10 mouse cellular contexts compared by ENCODE assay signal in the genomic region with DNA sequence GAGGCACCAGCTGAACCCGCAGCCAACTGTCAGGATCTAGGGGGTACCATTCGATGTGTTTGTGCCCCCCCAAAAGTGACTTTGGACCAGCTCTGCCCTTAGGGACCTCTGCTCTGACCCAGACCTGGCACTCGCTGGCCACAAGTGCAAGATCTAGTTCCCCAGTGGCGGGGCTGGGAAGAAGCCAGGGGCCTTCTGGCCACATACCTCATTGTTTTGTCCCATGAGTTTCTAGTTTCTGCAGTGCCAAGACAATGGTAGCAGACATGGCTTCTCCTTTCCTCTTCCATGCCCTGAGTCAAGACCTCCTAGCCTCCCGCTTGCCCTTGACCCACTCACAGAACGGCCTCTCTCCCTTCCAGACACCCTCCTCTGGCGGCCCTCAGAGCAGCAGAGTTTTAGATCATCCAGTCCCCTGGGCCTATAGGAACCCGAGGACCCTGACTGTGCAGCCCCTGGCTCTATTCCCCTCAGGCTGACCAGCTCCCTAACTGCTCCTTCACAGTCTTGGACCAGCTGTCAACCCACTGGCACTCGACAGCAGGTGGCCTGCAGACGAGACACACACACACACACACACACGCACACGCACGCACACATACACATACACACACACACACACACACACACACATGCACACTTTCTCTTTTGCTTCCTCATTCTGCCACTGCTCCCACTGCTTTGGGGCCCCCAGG. TPM values are rescaled to one million over a fixed set of nuclear protein-coding genes. Genes with fewer than 3 reads are reported as not detected.
DNase-seq lines count a peak whose midpoint lies in the region; ATAC-seq lines count a peak whose summit lies in the region.
"Had no signal": no experiment of that assay in that cellular context is flagged by ENCODE, and none has a peak within 500 bp of the region (broad histone marks: within the 10 kb centered on the region; RNA-seq: fewer than 3 reads in every experiment).

No protein-coding gene starts in this region.

- H3K4me1 ChIP-seq in hindbrain, embryonic 11.5 days (replicated peaks; ENCODE audit: control insufficient read depth, insufficient read depth, low read length), result peaks cover 8% of the 10 kb centered on the region; the same call in 1 of the 2 replicates
- H3K4me1 ChIP-seq in hindbrain, embryonic 16.5 days (ENCODE audit: control insufficient read depth, insufficient read depth, low read depth, low read length), result peaks cover 14% of the 10 kb centered on the region
- H3K4me1 ChIP-seq in embryonic facial prominence, embryonic 15.5 days, result peaks cover 21% of the 10 kb centered on the region

- H3K36me3 ChIP-seq in hindbrain, embryonic 11.5 days (ENCODE audit: control insufficient read depth, insufficient read depth, low read length), result no peaks in the 10 kb centered on the region
- no peaks in the 10 kb centered on the region for H3K36me3 ChIP-seq in hindbrain, embryonic 16.5 days (ENCODE audit: control insufficient read depth, insufficient read depth, low read length)
- H3K36me3 ChIP-seq in embryonic facial prominence, embryonic 15.5 days, result no peaks in the 10 kb centered on the region

- peak overlapping the region; percentile 54 for H3K27ac ChIP-seq in hindbrain, embryonic 11.5 days (ENCODE audit: low read depth, low read length)
- no peak overlapping the region for H3K27ac ChIP-seq in hindbrain, embryonic 16.5 days (ENCODE audit: low read depth, low read length)
- no peak overlapping the region; the same call in 1 of the 2 replicates for H3K27ac ChIP-seq in embryonic facial prominence, embryonic 15.5 days (replicated peaks)
- H3K27ac ChIP-seq: layer of hippocampus, adult 2 months had no signal

- no peak for DNase-seq in hindbrain, embryonic 11.5 days (ENCODE audit: low spot score)
- DNase-seq in adipocyte (ENCODE audit: low spot score), result peak; percentile 59
- DNase-seq in right cerebral cortex, adult 2 months (ENCODE audit: low spot score in 2 of 2), result no peak
- no peak for DNase-seq in heart, postnatal 36 days
- DNase-seq in right cerebral cortex, postnatal 14 days, result no peak
- DNase-seq: right cerebral cortex, postnatal 4 days had no signal

- no peaks in the 10 kb centered on the region for H3K9me3 ChIP-seq in hindbrain, embryonic 11.5 days (ENCODE audit: control insufficient read depth, low read length)
- H3K9me3 ChIP-seq in hindbrain, embryonic 16.5 days (ENCODE audit: control insufficient read depth, low read length), result no peaks in the 10 kb centered on the region
- H3K9me3 ChIP-seq in embryonic facial prominence, embryonic 15.5 days (replicated peaks), result no peaks in the 10 kb centered on the region

- H3K4me2 ChIP-seq in hindbrain, embryonic 11.5 days (replicated peaks; ENCODE audit: low read depth, low read length), result no peak overlapping the region
- no peak overlapping the region for H3K4me2 ChIP-seq in hindbrain, embryonic 16.5 days (ENCODE audit: low read length)
- no peak overlapping the region for H3K4me2 ChIP-seq in embryonic facial prominence, embryonic 15.5 days (replicated peaks)

- intact Hi-C loops in heart, postnatal 36 days (cut with DNase I), result no loop called here

- WGBS in hindbrain, embryonic 11.5 days, result 64% methylated on average over 13 of the region's 13 CpGs
- 62% methylated on average over 13 of the region's 13 CpGs for WGBS in hindbrain, embryonic 16.5 days
- 63% methylated on average over 13 of the region's 13 CpGs for WGBS in embryonic facial prominence, embryonic 15.5 days

- no peak overlapping the region for H3K9ac ChIP-seq in hindbrain, embryonic 11.5 days (ENCODE audit: low read depth, low read length)
- H3K9ac ChIP-seq in hindbrain, embryonic 16.5 days (ENCODE audit: low read depth, low read length), result no peak overlapping the region
- no peak overlapping the region for H3K9ac ChIP-seq in embryonic facial prominence, embryonic 15.5 days

- no peak overlapping the region for H3K4me3 ChIP-seq in hindbrain, embryonic 11.5 days (ENCODE audit: low read depth, low read length)
- H3K4me3 ChIP-seq in hindbrain, embryonic 16.5 days (ENCODE audit: low read length), result no peak overlapping the region
- H3K4me3 ChIP-seq in embryonic facial prominence, embryonic 15.5 days (replicated peaks), result no peak overlapping the region

- H3K27me3 ChIP-seq in hindbrain, embryonic 11.5 days (ENCODE audit: control insufficient read depth, insufficient read depth, low read length), result no peaks in the 10 kb centered on the region
- H3K27me3 ChIP-seq in hindbrain, embryonic 16.5 days (replicated peaks; ENCODE audit: control insufficient read depth, insufficient read depth, low read length), result no peaks in the 10 kb centered on the region; the same call in 1 of the 2 replicates
- H3K27me3 ChIP-seq in embryonic facial prominence, embryonic 15.5 days, result no peaks in the 10 kb centered on the region

- ATAC-seq in hindbrain, embryonic 11.5 days (ENCODE audit: low FRiP score), result peak; percentile 53; the same call in 1 of the 2 replicates
- no peak for ATAC-seq in hindbrain, embryonic 16.5 days
- 0 out of 2 replicates have a peak, but pooled peaks have one; percentile 12 for ATAC-seq in embryonic facial prominence, embryonic 15.5 days (ENCODE audit: insufficient number of reproducible peaks, low FRiP score, low TSS enrichment, low read depth)
- ATAC-seq in megakaryocyte progenitor cell, adult 5-6 weeks (replicated peaks; ENCODE audit: poor library complexity), result peak; percentile 59

RNA-seq across cellular contexts. Expression of a gene that starts 8.2 kb away (rescaled TPM):
- 16.6 and 19.2 TPM in 2 replicates for polyA plus RNA-seq in hindbrain, embryonic 11.5 days (2014; fragmentation: Nextera tagmentation; extraction: Ambion mirVana)
- polyA plus RNA-seq in hindbrain, embryonic 16.5 days (2015; fragmentation: Nextera tagmentation; extraction: Ambion mirVana), result 23.6 and 27.7 TPM in 2 replicates
- 7.1 and 7.8 TPM in 2 replicates for polyA plus RNA-seq in embryonic facial prominence, embryonic 15.5 days (2015; fragmentation: Nextera tagmentation; extraction: Ambion mirVana)
- 0.17 and 2.9 TPM in 2 replicates for total RNA-seq in megakaryocyte progenitor cell, adult 5-6 weeks (2015)
- 0.44 TPM in 1 of 2 replicates, not detected in the other for total RNA-seq in megakaryocyte progenitor cell, adult 5-6 weeks (2017)
- 1 to 10 TPM; 4.1 to 6.2 TPM for total RNA-seq in heart, postnatal 36 days (2021)

RNA-seq across cellular contexts. Expression of a gene that starts 55.5 kb away (rescaled TPM):
- 51.3 and 53.0 TPM in 2 replicates for polyA plus RNA-seq in hindbrain, embryonic 11.5 days (2014; fragmentation: Nextera tagmentation; extraction: Ambion mirVana)
- 33.3 and 34.8 TPM in 2 replicates for polyA plus RNA-seq in hindbrain, embryonic 16.5 days (2015; fragmentation: Nextera tagmentation; extraction: Ambion mirVana)
- 40.4 and 41.6 TPM in 2 replicates for polyA plus RNA-seq in embryonic facial prominence, embryonic 15.5 days (2015; fragmentation: Nextera tagmentation; extraction: Ambion mirVana)
- 25.5 and 28.9 TPM in 2 replicates for total RNA-seq in megakaryocyte progenitor cell, adult 5-6 weeks (2015)
- total RNA-seq in megakaryocyte progenitor cell, adult 5-6 weeks (2017), result 36.1 and 41.9 TPM in 2 replicates
- 10 to 100 TPM; 19.6 to 24.9 TPM for total RNA-seq in heart, postnatal 36 days (2021)
